Mouse (Mus musculus) lung, embryonic 15.5 days (tissue): Measurements from ENCODE around the gene Elf2. TPM values are rescaled to one million over a fixed set of nuclear protein-coding genes. Genes with fewer than 3 reads are reported as not detected.

Experiments used
- microRNA-seq: library from miRNA; unstranded; fragments of <30 nt; microRNA quantifications from one replicate; pipeline ENCODE4, GENCODE M21; 2016
- polyA plus RNA-seq: library from polyadenylated mRNA; unstranded; fragments of >200 nt; fragmentation: Nextera tagmentation; extraction: Ambion mirVana; gene quantifications from 2 replicates; pipeline ENCODE4 v1.2.1, GENCODE M21; 2015

Gene Elf2
- polyA plus RNA-seq, 1 experiment from 2014 or later, result 69.9 TPM

Small RNA genes lying within 50 kb of the gene (microRNA-seq; reads per million reads assigned to microRNA genes)
- not detected for gene Gm24282

Other genes with a start within 250 kb of the Elf2 start
- 6.9 and 7.2 TPM in 2 replicates for gene Noct, start 116.2 kb downstream of the Elf2 start, polyA plus RNA-seq
- 2.5 and 2.8 TPM in 2 replicates for gene Mgarp, start 56.1 kb upstream of the Elf2 start, polyA plus RNA-seq
- 631 and 694 TPM in 2 replicates for gene Ndufc1, start 68.3 kb upstream of the Elf2 start, polyA plus RNA-seq
- 45.5 and 46.3 TPM in 2 replicates for gene Naa15, start 74.5 kb upstream of the Elf2 start, polyA plus RNA-seq
- 24.3 and 24.5 TPM in 2 replicates for gene Rab33b, start 143.3 kb upstream of the Elf2 start, polyA plus RNA-seq
- gene Setd7, start 220.2 kb upstream of the Elf2 start, polyA plus RNA-seq, result 3.2 and 4.2 TPM in 2 replicates